Mouse (Mus musculus): ENCODE measurements around the gene Samd13. TPM values are rescaled to one million over a fixed set of nuclear protein-coding genes. Genes with fewer than 3 reads are reported as not detected.

The Samd13 gene
- polyA plus RNA-seq, 1 experiment from 2014 or later = 0.30 TPM

DNA sequence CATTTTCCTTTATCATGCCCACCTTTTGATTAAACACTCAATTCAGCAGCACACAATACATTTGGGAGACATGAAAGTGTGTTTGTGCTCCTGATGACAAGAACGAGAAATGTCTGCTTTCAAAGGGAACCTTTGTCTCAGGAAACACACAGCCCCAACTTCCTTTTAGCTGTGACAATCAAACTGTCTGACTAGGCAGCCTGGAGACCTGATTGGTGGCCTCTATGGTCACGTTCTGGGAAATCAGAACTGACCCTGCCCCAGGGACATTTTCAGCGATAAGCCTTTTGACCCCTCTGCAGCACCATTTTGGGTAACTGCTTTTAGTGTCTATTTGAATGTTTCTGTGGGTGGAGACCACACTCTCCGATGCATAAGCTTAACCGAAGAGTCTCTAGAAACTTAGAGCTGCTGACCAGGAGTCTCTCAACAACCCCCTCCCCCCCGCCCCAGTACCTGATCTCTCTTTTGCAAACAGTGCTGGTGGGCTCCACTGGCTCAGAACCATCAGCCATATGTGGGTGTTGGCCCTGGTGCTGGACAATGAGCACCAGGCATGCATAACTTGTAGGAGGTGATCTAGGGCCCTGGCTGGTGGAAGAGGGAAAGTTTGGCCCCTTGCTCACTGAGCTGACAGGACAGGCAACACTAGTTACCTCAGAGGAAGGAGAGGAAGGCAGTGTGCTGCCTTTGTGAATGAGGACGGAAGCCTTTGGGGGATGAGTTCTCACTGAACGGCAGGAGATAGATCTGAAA is 57.0 kb downstream of the Samd13 start:
- Histone ChIP-seq H3K27me3 (no peaks in the 10 kb centered on the region), H3K4me1 (replicated peaks) (0 out of 2 replicates have a peak, but pooled peaks cover 5% of the 10 kb centered on the region), H3K27ac (replicated peaks) (no peak overlapping the region), H3K9me3 (no peaks in the 10 kb centered on the region), H3K36me3 (no peaks in the 10 kb centered on the region), H3K9ac (no peak overlapping the region), H3K4me3 (no peak overlapping the region), H3K4me2 (no peak overlapping the region)
- ATAC-seq (ENCODE audit: low FRiP score, low read depth) = no peak
- 63% methylated on average over 8 of the region's 8 CpGs for WGBS

DNA sequence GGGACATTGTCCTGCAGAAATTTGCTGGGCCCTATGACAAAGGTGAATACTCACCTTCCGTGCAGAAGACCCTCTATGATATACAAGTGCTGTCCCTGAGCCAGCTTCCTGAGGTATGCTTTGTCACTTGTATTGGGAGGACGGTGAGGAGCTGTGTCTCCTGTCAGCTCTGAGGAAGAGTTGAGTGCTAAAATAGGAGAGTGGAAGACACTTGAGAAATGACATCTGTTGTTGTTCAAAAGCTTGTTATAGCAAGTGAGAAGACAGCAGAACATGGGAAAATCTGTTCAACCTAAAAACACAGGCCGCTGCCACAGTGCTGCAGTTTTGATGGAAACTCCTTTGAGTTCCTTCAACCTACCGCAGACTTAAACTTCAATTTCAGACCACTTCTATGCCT is 59.6 kb downstream of the Samd13 start:
- no peak for ATAC-seq (ENCODE audit: low FRiP score, low read depth)
- Histone ChIP-seq H3K4me1 (replicated peaks) (0 out of 2 replicates have a peak, but pooled peaks cover 9% of the 10 kb centered on the region), H3K9me3 (no peaks in the 10 kb centered on the region), H3K27ac (replicated peaks) (no peak overlapping the region), H3K27me3 (no peaks in the 10 kb centered on the region), H3K4me2 (no peak overlapping the region), H3K4me3 (no peak overlapping the region), H3K36me3 (no peaks in the 10 kb centered on the region), H3K9ac (no peak overlapping the region)
- 90% methylated on average over 4 of the region's 4 CpGs for WGBS

GRCm38 (mm10) chr3:146621966-146622365 is 63.4 kb downstream of the Samd13 start:
- H3K4me2 ChIP-seq = no peak overlapping the region
- no peak for ATAC-seq (ENCODE audit: low FRiP score, low read depth)
- H3K36me3 ChIP-seq = no peaks in the 10 kb centered on the region
- H3K4me3 ChIP-seq = no peak overlapping the region
- H3K9ac ChIP-seq = no peak overlapping the region
- H3K4me1 ChIP-seq (replicated peaks) = 0 out of 2 replicates have a peak, but pooled peaks cover 4% of the 10 kb centered on the region
- H3K27me3 ChIP-seq = no peaks in the 10 kb centered on the region
- no peak overlapping the region for H3K27ac ChIP-seq (replicated peaks)
- 80% methylated on average over 11 of the region's 11 CpGs for WGBS
- H3K9me3 ChIP-seq = no peaks in the 10 kb centered on the region

GRCm38 (mm10) chr3:146620555-146621249 is 64.7 kb downstream of the Samd13 start:
- peak; percentile 59; the same call in 1 of the 2 replicates for ATAC-seq (ENCODE audit: low FRiP score, low read depth)
- Histone ChIP-seq H3K4me3 (no peak overlapping the region), H3K4me1 (replicated peaks) (0 out of 2 replicates have a peak, but pooled peaks cover 4% of the 10 kb centered on the region), H3K27ac (replicated peaks) (peak overlapping the region; percentile 31; the same call in 1 of the 2 replicates), H3K4me2 (no peak overlapping the region), H3K36me3 (no peaks in the 10 kb centered on the region), H3K9ac (no peak overlapping the region), H3K9me3 (no peaks in the 10 kb centered on the region), H3K27me3 (no peaks in the 10 kb centered on the region)
- 79% methylated on average over 14 of the region's 14 CpGs for WGBS

DNA sequence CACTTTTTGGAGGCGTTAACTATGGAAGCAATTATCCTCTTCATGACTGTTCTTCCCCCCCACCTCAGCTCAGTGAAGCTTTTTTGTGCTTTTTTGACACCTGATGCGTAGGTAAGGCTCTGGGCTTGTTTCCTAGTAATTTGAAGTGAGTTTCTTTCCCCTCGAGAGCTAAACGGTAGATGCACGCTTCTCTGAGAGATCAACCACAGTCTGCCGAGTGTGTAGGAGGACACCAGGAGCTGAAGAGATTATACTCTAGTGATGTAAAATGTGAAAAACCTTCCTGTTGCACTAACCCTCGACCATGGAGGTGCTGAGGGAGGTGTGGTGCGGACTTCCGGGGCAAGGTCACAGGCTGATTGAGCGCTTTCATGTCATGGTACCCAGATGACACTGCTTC is 65.3 kb downstream of the Samd13 start:
- ATAC-seq (ENCODE audit: low FRiP score, low read depth) = no peak
- 91% methylated on average over 10 of the region's 10 CpGs for WGBS
- 0 out of 2 replicates have a peak, but pooled peaks cover 4% of the 10 kb centered on the region for H3K4me1 ChIP-seq (replicated peaks)

DNA sequence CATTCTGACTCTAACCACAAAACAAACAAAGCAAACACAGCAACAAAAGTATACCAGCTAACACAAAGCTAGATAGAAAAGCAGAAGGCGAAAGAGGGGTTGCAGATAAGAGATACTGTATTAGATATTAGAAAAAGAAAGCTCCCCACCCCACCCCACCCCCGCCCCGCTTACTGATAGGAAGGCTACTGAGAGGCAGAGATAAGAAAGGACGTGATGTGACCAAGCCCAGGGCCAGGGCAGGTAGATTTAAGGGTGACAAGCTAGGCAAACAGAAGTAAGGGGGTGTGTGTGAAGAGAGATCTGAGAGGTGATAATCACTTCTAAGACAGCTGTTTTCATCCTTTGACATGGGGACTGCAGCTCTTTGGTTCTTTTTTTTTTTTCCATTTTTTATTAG is 67.0 kb downstream of the Samd13 start:
- H3K27me3 ChIP-seq = no peaks in the 10 kb centered on the region
- ATAC-seq (ENCODE audit: low FRiP score, low read depth) = no peak
- no peak overlapping the region for H3K27ac ChIP-seq (replicated peaks)
- 89% methylated on average over 4 of the region's 4 CpGs for WGBS
- H3K9ac ChIP-seq = no peak overlapping the region
- no peak overlapping the region for H3K4me3 ChIP-seq
- no peak overlapping the region for H3K4me2 ChIP-seq
- H3K36me3 ChIP-seq = no peaks in the 10 kb centered on the region
- H3K9me3 ChIP-seq = no peaks in the 10 kb centered on the region
- 0 out of 2 replicates have a peak, but pooled peaks cover 4% of the 10 kb centered on the region for H3K4me1 ChIP-seq (replicated peaks)

More for the DNA sequence above, 65.3 kb downstream of the Samd13 start:
- Histone ChIP-seq H3K27ac (replicated peaks) (no peak overlapping the region), H3K27me3 (no peaks in the 10 kb centered on the region), H3K4me3 (no peak overlapping the region), H3K9ac (no peak overlapping the region), H3K4me2 (no peak overlapping the region), H3K9me3 (no peaks in the 10 kb centered on the region), H3K36me3 (no peaks in the 10 kb centered on the region)

- no peak for ATAC-seq (ENCODE audit: low FRiP score, low read depth)
- Histone ChIP-seq H3K27me3 (no peaks in the 10 kb centered on the region), H3K4me2 (no peak overlapping the region), H3K9ac (no peak overlapping the region), H3K27ac (replicated peaks) (no peak overlapping the region), H3K9me3 (no peaks in the 10 kb centered on the region), H3K4me3 (no peak overlapping the region), H3K4me1 (replicated peaks) (0 out of 2 replicates have a peak, but pooled peaks cover 4% of the 10 kb centered on the region), H3K36me3 (no peaks in the 10 kb centered on the region)
Measured at GRCm38 (mm10) chr3:146617946-146618345, 67.4 kb downstream of the Samd13 start.

- Histone ChIP-seq H3K4me1 (replicated peaks) (0 out of 2 replicates have a peak, but pooled peaks cover 4% of the 10 kb centered on the region), H3K4me3 (no peak overlapping the region), H3K36me3 (no peaks in the 10 kb centered on the region), H3K27ac (replicated peaks) (no peak overlapping the region), H3K27me3 (no peaks in the 10 kb centered on the region), H3K9me3 (no peaks in the 10 kb centered on the region), H3K4me2 (no peak overlapping the region), H3K9ac (no peak overlapping the region)
- 79% methylated on average over 5 of the region's 5 CpGs for WGBS
- no peak for ATAC-seq (ENCODE audit: low FRiP score, low read depth)
Measured at GRCm38 (mm10) chr3:146616533-146617283, 68.7 kb downstream of the Samd13 start.

DNA sequence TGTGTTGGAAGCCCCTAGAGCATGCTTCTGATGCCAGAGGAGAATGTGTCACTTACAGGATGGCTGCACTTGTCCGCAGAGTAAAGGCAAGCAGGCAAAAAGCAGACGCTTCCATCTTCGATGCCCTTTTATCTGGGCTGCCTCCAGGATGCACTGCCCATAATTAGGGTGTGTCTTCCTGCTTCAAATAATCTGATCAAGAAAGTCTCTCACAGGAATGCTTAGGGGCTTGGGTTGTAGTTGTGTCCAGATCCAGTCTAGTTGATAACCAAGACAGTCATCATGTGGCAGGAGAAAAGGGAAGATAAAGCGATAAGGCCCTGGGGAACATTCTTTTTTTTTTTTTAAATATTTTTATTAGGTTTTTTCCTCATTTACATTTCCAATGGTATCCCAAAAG is 69.9 kb downstream of the Samd13 start, which contains the start of gene Dnase2b:
TSS of gene Dnase2b (minus strand) at position 101 of the 400 bp plus-strand sequence.
- Histone ChIP-seq H3K36me3 (no peaks in the 10 kb centered on the region), H3K9me3 (no peaks in the 10 kb centered on the region), H3K4me3 (no peak within 1 kb of the TSS), H3K9ac (no peak within 1 kb of the TSS), H3K4me1 (replicated peaks) (no peaks in the 10 kb centered on the region), H3K27ac (replicated peaks) (no peak within 1 kb of the TSS), H3K4me2 (no peak within 1 kb of the TSS), H3K27me3 (no peaks in the 10 kb centered on the region)
- 91% methylated on average over 4 of the region's 4 CpGs for WGBS
- no peak for ATAC-seq (ENCODE audit: low FRiP score, low read depth)

DNA sequence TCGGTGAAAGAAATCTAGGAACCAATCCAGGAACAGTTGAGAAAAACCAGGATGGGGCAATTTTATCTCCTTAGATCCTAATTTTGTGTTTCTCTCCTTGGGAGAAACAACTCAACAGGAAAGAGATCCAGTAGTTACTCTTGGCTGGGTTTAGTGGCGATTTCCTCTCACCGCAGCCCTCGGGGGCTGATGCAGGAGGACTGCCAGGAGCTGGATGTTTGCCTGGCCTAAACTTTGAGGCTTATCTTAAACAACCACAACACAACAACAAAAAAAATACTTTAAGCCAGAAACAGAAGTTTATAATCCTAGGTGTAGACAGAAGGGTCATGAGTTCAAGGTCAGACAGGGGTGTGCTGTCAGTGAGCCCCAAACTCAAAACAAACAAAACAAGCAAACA is 73.6 kb downstream of the Samd13 start:
- Histone ChIP-seq H3K4me1 (replicated peaks) (peaks cover 11% of the 10 kb centered on the region), H3K4me3 (no peak overlapping the region), H3K27me3 (no peaks in the 10 kb centered on the region), H3K9ac (no peak overlapping the region), H3K27ac (replicated peaks) (no peak overlapping the region), H3K4me2 (no peak overlapping the region), H3K36me3 (no peaks in the 10 kb centered on the region), H3K9me3 (no peaks in the 10 kb centered on the region)
- ATAC-seq (ENCODE audit: low FRiP score, low read depth) = no peak
- 86% methylated on average over 4 of the region's 4 CpGs for WGBS

DNA sequence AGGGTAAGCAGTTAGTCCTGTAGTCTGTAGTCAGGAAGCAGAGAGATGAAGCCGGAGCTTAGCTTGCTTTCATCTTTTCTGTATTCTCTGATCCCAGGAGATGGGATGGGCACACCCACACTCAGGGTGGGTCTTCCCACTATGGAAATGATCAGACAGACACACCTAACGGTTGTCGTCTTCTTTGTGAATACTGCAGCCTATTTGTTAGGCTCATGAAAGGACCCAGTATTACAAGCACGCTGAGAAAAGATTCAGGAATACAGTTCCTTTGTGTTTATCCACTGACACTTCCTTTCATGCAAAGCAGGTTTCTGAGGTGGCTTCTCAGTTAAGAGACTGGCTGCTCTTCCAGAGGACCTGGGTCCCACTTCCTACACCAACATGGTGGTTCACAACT is 74.1 kb downstream of the Samd13 start:
- no peaks in the 10 kb centered on the region for H3K36me3 ChIP-seq
- H3K9ac ChIP-seq = no peak overlapping the region
- ATAC-seq (ENCODE audit: low FRiP score, low read depth) = no peak
- no peaks in the 10 kb centered on the region for H3K27me3 ChIP-seq
- 78% methylated on average over 4 of the region's 4 CpGs for WGBS
- H3K4me3 ChIP-seq = no peak overlapping the region
- no peak overlapping the region for H3K27ac ChIP-seq (replicated peaks)
- H3K9me3 ChIP-seq = no peaks in the 10 kb centered on the region
- H3K4me2 ChIP-seq = no peak overlapping the region
- peaks cover 11% of the 10 kb centered on the region for H3K4me1 ChIP-seq (replicated peaks)

DNA sequence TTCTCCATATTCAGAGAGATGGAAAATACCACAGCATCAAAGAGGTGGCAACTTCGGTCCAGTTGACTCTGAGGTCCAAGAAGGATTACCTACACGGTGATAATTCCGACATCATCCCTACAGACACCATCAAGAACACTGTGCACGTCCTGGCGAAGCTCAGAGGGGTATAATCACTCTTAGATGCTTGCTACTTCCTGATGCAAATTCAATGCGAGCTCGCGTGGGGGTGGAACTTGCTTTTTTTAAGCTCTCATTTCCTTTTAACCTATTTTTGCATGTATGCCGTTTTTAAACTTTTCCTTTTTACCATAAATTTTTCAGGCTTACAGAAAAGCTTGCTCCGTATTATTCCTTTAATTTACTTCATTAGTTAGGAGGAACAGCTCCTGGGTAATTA is 75.1 kb downstream of the Samd13 start:
- Histone ChIP-seq H3K9me3 (no peaks in the 10 kb centered on the region), H3K27ac (replicated peaks) (no peak overlapping the region), H3K36me3 (no peaks in the 10 kb centered on the region), H3K4me3 (no peak overlapping the region), H3K4me1 (replicated peaks) (peaks cover 11% of the 10 kb centered on the region), H3K27me3 (no peaks in the 10 kb centered on the region), H3K9ac (no peak overlapping the region), H3K4me2 (no peak overlapping the region)
- no peak for ATAC-seq (ENCODE audit: low FRiP score, low read depth)
- WGBS = 80% methylated on average over 10 of the region's 10 CpGs
